Mouse (Mus musculus): Measurements from ENCODE around the gene Il1rn. TPM values are rescaled to one million over a fixed set of nuclear protein-coding genes. Genes with fewer than 3 reads are reported as not detected.

Il1rn gene
- polyA plus RNA-seq, 1 experiment from 2014 or later: 0.68 TPM

DNA sequence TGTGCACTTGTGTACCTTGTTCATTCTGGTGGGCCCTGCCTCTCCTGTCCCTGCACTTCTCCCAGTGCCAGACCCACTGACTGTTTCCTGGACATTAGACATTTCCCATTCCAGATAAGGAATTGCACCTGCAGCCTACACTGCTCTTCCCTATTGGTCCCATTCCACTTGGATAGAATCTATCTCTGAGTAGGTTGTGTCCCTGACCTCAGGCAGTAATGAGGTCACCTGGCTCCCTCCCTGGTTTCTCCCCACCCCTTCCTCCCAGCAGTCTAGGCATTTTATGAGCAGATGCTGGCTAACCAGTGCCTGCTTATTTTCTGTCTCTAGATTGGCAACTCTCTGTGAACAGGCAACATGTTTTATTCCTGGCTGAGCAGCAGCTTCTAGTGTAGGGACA, 47.7 kb downstream of the Il1rn start:
- no peak overlapping the region for H3K4me2 ChIP-seq
- H3K27me3 ChIP-seq: no peaks in the 10 kb centered on the region
- H3K4me3 ChIP-seq: no peak overlapping the region
- no peak for ATAC-seq (replicated peaks; ENCODE audit: insufficient number of reproducible peaks, insufficient read depth, low FRiP score, low read depth)
- no peak overlapping the region for H3K27ac ChIP-seq
- no peak overlapping the region for H3K9ac ChIP-seq
- no peaks in the 10 kb centered on the region for H3K9me3 ChIP-seq (replicated peaks)
- H3K36me3 ChIP-seq: no peaks in the 10 kb centered on the region
- no peaks in the 10 kb centered on the region for H3K4me1 ChIP-seq (replicated peaks)

DNA sequence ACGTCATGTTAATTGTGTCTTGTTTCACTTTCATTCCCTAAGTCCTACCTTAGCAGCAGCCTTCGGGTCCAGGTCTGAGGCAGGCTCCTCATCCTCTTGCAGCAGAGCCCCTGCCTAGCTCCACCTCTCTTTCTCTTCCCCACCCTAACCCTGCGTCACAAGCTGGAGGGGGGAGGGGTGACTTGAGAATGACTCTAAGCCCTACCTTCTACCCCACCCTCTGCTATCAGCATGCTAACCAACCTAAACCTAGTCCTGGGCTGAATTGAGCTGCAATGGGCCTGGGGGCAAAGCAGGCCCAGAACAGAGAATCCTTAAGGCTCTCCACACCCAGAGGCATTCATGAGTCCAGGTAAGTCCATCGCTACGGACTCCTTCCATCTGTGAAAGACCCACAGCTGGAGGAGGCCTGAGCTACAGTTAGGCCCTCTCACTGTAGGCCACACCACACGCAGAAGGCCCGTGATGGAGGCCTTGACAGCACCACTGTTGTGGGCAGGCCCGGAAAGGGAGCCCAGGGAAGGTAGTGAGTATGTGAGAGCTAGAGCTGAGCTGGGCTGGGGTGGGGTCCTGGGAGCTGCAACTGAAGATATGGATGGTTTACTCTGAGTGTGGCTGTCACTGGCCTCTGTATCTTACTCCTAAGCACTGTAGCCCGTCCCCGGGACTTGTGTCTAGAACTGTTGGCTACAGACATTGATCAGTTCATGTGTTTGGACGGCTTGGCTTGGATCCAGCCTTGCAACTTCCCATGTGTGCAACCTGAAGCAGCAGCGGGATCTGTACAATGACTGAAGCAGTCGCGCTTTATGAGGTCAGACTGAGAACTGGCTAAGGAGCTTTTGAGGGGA, 48.7 kb downstream of the Il1rn start:
- H3K9me3 ChIP-seq (replicated peaks): no peaks in the 10 kb centered on the region
- H3K4me2 ChIP-seq: peak overlapping the region; percentile 2; the same call in 1 of the 2 replicates
- no peak overlapping the region; the same call in 1 of the 2 replicates for H3K27ac ChIP-seq
- H3K36me3 ChIP-seq: no peaks in the 10 kb centered on the region
- H3K4me3 ChIP-seq: peak overlapping the region; percentile 15; the same call in 1 of the 2 replicates
- H3K4me1 ChIP-seq (replicated peaks): no peaks in the 10 kb centered on the region
- WGBS: 74% methylated on average over 14 of the region's 14 CpGs
- no peak overlapping the region for H3K9ac ChIP-seq
- no peak; the same call in 1 of the 2 replicates for ATAC-seq (replicated peaks; ENCODE audit: insufficient number of reproducible peaks, insufficient read depth, low FRiP score, low read depth)
- no peaks in the 10 kb centered on the region for H3K27me3 ChIP-seq

DNA sequence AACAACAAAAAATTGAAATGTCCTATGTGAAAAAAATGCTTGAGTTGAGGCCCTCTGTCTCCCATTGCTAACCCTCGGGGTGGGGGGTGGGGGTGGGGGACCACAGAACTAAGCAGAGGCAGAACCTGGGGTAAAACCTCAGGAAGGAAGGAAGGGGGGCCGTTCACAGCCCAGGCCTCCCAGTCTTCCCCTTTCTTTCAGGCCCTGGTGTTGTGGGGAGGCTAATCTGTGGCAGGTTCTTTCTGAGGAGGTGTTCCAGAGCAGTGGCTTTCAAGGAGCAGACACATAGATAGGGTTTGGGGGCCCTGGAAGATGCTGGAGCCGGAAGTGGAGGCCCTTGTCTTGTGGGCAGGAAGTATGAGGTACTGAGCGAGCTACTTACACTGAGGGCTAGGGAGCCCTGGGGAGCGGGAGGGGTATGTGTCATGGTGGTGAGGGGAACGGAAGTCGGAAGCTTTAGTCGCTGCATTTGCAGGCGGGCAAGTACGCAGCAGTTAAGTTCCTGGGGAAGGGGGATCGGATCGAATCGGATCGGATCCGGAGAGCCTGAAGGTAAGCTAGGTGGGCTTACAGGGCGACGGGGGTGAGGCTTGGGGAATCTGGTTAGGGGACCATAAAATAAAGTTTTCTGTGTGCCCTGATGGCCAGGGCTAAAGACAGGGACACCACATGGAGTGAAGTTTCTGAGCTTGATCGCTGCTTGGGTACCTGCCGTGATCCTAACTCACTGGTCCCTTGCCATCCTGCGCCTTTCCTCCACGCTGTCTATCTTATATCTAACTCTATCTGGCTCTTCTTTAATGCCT, 49.7 kb downstream of the Il1rn start:
- no peak; the same call in 1 of the 2 replicates for ATAC-seq (replicated peaks; ENCODE audit: insufficient number of reproducible peaks, insufficient read depth, low FRiP score, low read depth)

DNA sequence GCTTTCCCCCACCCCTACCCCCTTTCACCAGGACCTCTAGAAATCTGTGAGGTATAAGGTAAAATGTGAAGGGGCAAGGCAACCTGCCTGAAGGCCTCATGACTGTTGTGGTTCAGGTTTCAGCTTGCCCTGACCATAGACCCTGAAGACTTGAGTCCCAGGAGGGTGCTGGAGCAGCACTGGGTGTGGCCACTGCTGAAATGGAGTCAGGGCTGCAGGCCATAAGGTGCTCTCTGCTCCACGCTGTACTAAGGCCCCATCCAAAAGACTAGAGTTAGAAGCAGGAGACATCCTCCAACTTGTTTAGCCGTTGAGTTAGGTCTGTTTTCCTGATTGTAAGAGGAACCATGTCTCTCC, 50.3 kb downstream of the Il1rn start:
- WGBS: 72% methylated on average over 2 of the region's 2 CpGs

More for the DNA sequence above, 49.7 kb downstream of the Il1rn start:
- no peak overlapping the region for H3K9ac ChIP-seq
- H3K27ac ChIP-seq: no peak overlapping the region
- H3K4me1 ChIP-seq (replicated peaks): no peaks in the 10 kb centered on the region
- H3K9me3 ChIP-seq (replicated peaks): no peaks in the 10 kb centered on the region
- 0 out of 2 replicates have a peak overlapping the region, but pooled peaks have one; percentile 6 for H3K4me2 ChIP-seq
- 77% methylated on average over 21 of the region's 21 CpGs for WGBS
- no peaks in the 10 kb centered on the region for H3K36me3 ChIP-seq
- H3K27me3 ChIP-seq: no peaks in the 10 kb centered on the region
- H3K4me3 ChIP-seq: peak overlapping the region; percentile 20

DNA sequence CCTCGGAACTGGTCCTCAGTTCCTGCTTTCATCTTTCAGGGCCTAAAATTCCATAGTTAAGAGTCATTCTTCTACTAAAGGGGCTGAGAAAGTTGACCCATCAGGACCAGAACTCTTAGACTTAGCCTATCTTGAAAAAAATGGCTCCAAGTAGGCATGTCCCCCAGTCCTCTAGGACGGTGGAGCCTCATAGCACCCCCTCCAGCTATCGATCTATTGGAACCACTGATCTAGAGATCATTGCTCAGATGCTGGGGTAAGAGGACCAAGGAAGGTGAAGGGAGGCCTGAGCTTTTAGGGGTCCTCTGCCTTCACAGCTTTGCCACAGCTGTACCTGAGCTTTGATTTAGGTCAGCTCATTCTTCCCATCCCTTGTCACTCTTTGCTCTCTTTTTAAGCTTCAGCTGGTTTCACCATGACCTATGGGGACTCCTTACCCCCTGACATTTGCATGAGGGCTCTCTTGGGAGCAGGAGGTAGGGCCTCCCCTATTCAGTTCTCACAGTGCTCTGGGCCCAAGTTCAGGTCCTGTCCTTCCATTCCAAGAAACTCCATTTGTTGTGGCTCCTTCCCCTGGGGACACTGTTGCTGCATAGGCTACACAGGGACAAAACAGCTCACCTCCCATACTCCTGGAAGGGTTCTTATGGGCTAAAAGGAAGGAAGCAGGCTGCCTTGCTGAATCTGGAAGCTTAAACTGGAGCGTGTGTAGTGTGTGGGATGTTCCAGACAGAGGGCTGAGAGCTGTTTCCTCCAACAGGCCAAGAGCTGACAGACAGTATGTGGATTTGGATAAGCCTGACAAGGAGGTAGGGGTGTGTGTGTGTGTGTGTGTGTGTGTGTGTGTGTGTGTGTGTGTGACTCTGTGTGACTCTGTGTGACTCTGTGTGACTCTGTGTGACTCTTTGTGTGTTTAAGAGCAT, 51.0 kb downstream of the Il1rn start:
- Histone ChIP-seq H3K4me1 (replicated peaks) (no peaks in the 10 kb centered on the region), H3K9ac (no peak overlapping the region), H3K9me3 (replicated peaks) (no peaks in the 10 kb centered on the region), H3K4me2 (no peak overlapping the region), H3K27ac (no peak overlapping the region), H3K27me3 (no peaks in the 10 kb centered on the region), H3K4me3 (peak overlapping the region; percentile 20), H3K36me3 (no peaks in the 10 kb centered on the region)
- ATAC-seq (replicated peaks; ENCODE audit: insufficient number of reproducible peaks, insufficient read depth, low FRiP score, low read depth): no peak
- WGBS: 72% methylated on average over 4 of the region's 4 CpGs

More for the DNA sequence above, 50.3 kb downstream of the Il1rn start:
- H3K4me2 ChIP-seq: 0 out of 2 replicates have a peak overlapping the region, but pooled peaks have one; percentile 6
- H3K27ac ChIP-seq: no peak overlapping the region
- H3K9me3 ChIP-seq (replicated peaks): no peaks in the 10 kb centered on the region
- H3K4me1 ChIP-seq (replicated peaks): no peaks in the 10 kb centered on the region
- H3K27me3 ChIP-seq: no peaks in the 10 kb centered on the region
- H3K4me3 ChIP-seq: peak overlapping the region; percentile 20
- no peaks in the 10 kb centered on the region for H3K36me3 ChIP-seq
- ATAC-seq (replicated peaks; ENCODE audit: insufficient number of reproducible peaks, insufficient read depth, low FRiP score, low read depth): no peak
- no peak overlapping the region for H3K9ac ChIP-seq

DNA sequence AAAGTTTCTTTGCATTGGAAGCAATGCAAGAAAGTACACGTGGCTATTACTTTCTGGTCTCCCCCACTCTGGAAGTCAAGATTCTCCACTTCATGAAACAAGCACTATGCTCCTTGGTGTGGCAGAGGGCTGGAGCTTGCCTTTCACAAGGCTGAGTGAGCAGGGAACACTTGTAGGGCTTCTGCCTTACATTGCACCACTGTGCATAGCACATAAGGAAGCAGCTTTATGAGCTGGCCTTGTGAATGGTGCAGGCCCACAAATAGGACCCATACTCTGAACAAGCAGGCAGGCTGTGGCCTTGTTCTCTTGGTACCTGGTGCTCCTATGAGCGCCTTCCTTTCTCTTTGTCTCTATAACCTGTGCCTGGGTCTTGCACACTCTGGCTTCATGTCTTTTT, 56.6 kb downstream of the Il1rn start:
- 74% methylated on average over 2 of the region's 2 CpGs for WGBS
- no peak for ATAC-seq (replicated peaks; ENCODE audit: insufficient number of reproducible peaks, insufficient read depth, low FRiP score, low read depth)
- Histone ChIP-seq H3K4me2 (no peak overlapping the region), H3K27ac (no peak overlapping the region), H3K4me3 (no peak overlapping the region), H3K9ac (no peak overlapping the region), H3K27me3 (no peaks in the 10 kb centered on the region), H3K36me3 (no peaks in the 10 kb centered on the region), H3K4me1 (replicated peaks) (no peaks in the 10 kb centered on the region), H3K9me3 (replicated peaks) (no peaks in the 10 kb centered on the region)

DNA sequence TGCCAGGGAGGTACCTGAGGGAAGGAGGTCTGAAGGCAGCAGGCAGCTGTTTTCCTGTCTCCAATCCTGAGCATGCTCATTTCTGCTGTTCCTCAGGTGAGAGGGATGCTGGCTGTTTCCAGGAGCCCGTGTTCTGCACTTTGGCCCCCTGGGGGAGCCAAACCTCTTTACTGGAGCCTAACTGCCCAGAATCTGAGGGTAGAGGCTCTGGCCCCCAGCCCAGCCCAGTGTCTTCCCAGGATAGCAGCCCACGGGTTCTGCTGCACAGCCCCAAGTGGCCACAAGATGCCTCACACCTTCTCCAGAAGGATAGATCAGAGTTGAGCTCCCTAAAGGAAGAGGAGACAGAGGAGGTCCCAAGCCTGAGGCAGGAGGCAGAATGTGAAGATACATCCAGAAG, 60.5 kb downstream of the Il1rn start:
- WGBS: 15% methylated on average over 2 of the region's 2 CpGs
- Histone ChIP-seq H3K4me2 (no peak overlapping the region), H3K4me1 (replicated peaks) (peaks cover 10% of the 10 kb centered on the region), H3K9me3 (replicated peaks) (no peaks in the 10 kb centered on the region), H3K27ac (no peak overlapping the region), H3K9ac (no peak overlapping the region), H3K4me3 (no peak overlapping the region), H3K27me3 (no peaks in the 10 kb centered on the region), H3K36me3 (no peaks in the 10 kb centered on the region)
- no peak for ATAC-seq (replicated peaks; ENCODE audit: insufficient number of reproducible peaks, insufficient read depth, low FRiP score, low read depth)

DNA sequence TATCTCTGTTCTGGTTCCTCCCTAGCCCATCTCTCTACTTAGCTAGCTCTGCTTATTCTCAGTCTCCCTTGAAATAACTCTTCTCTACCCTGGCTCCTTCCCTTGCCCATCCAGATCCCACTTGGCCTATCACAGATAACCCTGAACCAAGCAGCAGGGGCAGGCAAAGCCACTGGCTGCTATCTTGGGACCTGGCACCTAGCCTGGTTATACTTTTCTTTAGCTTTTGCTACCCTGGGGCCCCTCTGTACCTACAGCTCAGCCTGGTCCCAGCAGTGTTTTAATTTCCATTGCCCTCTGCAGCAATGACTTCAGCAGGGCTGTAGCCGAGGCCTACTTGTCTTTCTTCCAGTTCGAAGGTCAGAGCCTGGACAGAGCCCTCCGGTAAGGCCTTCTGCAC, 64.1 kb downstream of the Il1rn start:
- no peak overlapping the region for H3K4me3 ChIP-seq
- H3K27me3 ChIP-seq: peaks cover 16% of the 10 kb centered on the region
- 66% methylated on average over 3 of the region's 3 CpGs for WGBS
- no peaks in the 10 kb centered on the region for H3K36me3 ChIP-seq
- peak overlapping the region; percentile 60 for H3K27ac ChIP-seq
- H3K4me1 ChIP-seq (replicated peaks): peaks cover 16% of the 10 kb centered on the region
- peak overlapping the region; percentile 26 for H3K4me2 ChIP-seq
- H3K9me3 ChIP-seq (replicated peaks): no peaks in the 10 kb centered on the region
- peak; percentile 41; the same call in 1 of the 2 replicates for ATAC-seq (replicated peaks; ENCODE audit: insufficient number of reproducible peaks, insufficient read depth, low FRiP score, low read depth)
- no peak overlapping the region for H3K9ac ChIP-seq

Other genes starting within 250 kb of the Il1rn start
- not detected in 2 replicates for gene Tbpl2, start 240.3 kb upstream of the Il1rn start, polyA plus RNA-seq (2015; fragmentation: Nextera tagmentation; extraction: Ambion mirVana)
- not detected in 2 replicates for gene Il1f8, start 183.7 kb upstream of the Il1rn start, polyA plus RNA-seq (2015; fragmentation: Nextera tagmentation; extraction: Ambion mirVana)
- gene Il1f9, start 150.4 kb upstream of the Il1rn start, polyA plus RNA-seq (2015; fragmentation: Nextera tagmentation; extraction: Ambion mirVana): not detected in 2 replicates
- gene Il1f6, start 121.4 kb upstream of the Il1rn start, polyA plus RNA-seq (2015; fragmentation: Nextera tagmentation; extraction: Ambion mirVana): not detected in 2 replicates
- not detected in 2 replicates for gene Il1f5, start 59.9 kb upstream of the Il1rn start, polyA plus RNA-seq (2015; fragmentation: Nextera tagmentation; extraction: Ambion mirVana)
- gene Il1f10, start 45.7 kb upstream of the Il1rn start, polyA plus RNA-seq (2015; fragmentation: Nextera tagmentation; extraction: Ambion mirVana): not detected in 2 replicates
- 1.2 and 4.4 TPM in 2 replicates for gene Psd4, start 30.7 kb downstream of the Il1rn start, polyA plus RNA-seq (2015; fragmentation: Nextera tagmentation; extraction: Ambion mirVana)
- 0.19 TPM in 1 of 2 replicates, not detected in the other for gene Pax8, start 138.7 kb downstream of the Il1rn start, polyA plus RNA-seq (2015; fragmentation: Nextera tagmentation; extraction: Ambion mirVana)